Mouse (Mus musculus): Measurements from ENCODE around the gene Suv39h1. TPM values are rescaled to one million over a fixed set of nuclear protein-coding genes. Genes with fewer than 3 reads are reported as not detected.
"Not testable (repeated sequence)": the region's sequence is repeated elsewhere in the genome, so short reads cannot be mapped to it uniquely, and the experiment has no call there.

The Suv39h1 gene
- total RNA-seq (2015; ENCODE audit: low replicate concordance): 29.6 and 56.6 TPM in 2 replicates
- total RNA-seq (2017; ENCODE audit: low replicate concordance): 53.9 and 67.8 TPM in 2 replicates

DNA sequence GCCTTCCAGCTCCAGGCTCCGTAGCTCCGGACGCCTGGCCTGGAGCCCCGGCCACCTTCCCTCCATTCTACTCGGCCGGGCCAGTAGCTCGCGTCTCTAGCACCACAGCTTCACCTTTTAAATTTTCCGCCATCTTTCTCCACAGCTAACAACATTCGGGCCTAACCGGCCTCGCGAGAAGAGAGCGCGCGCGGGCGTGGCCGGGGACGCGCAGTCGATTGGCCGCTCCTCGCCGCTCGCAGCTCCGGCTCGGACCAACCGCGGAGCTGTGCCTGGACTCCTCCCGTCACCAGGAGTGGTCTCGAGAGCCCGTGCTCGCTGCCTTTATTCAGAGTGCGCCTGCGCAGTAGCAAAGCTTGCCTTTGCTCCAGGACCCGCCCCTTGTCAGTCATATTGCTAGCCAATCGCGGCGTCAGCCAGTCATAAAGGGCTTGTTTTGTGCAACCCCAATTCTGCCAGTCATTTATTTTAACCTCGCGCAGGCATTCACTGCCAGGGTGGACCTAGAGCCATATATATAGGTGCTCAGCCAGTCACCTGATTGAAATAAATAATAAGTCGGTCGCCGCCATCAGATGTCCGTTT is at the start of gene Suv39h1:
TSS of gene Suv39h1 (minus strand) at position 331 of the 585 bp plus-strand sequence.
- peak; percentile 98 for ATAC-seq (replicated peaks; ENCODE audit: low FRiP score, poor library complexity, severe bottlenecking)

- no peak for ATAC-seq (replicated peaks; ENCODE audit: low FRiP score, poor library complexity, severe bottlenecking)
Measured at GRCm38 (mm10) chrX:8123821-8124470, 49.4 kb upstream of the Suv39h1 start.

DNA sequence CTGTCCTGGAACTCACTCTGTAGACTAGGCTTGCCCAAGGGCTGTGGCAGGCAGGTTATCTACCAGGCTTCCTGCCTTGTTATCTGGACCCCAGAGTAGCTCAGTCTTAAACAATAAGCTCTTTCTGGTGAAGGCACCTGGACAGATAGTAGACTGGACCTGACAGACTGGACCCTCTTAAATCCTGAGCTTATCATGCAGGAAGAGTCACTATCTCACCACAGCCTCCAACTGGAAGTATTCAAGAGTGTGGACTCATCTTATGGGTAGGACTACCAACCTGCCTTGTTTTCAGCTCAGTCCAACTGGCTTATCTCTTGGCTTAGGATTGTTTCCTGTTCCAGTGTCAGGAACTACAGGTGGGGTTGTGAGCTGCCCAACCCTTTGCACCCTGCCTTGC is 42.7 kb upstream of the Suv39h1 start:
- no peak for ATAC-seq (replicated peaks; ENCODE audit: low FRiP score, poor library complexity, severe bottlenecking)

- ATAC-seq (replicated peaks; ENCODE audit: low FRiP score, poor library complexity, severe bottlenecking): no peak
Measured at GRCm38 (mm10) chrX:8115275-8115674, 40.7 kb upstream of the Suv39h1 start.

- no peak for ATAC-seq (replicated peaks; ENCODE audit: low FRiP score, poor library complexity, severe bottlenecking)
Measured at GRCm38 (mm10) chrX:8105019-8105418, 30.5 kb upstream of the Suv39h1 start.

DNA sequence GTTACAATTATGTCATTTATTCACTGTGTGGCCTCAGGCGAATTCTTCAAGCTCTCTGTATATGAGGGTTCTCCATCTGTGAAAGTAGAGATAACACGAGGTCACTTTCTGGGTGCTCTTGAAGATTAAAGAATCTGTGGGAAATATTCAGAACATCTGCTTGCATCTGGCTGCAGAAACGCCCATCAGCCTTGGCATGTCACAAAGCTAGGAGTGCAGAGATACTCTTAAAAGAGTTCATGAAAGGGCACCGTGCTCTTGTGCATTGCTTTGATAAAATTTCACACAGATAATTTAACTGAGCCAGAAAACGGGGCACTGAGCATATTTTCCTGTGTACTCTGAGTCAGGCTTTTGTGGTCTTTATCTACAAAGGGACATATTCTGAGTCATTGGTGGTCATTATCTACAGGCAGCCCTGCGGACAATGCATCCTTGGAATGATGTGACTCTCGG is 27.7 kb upstream of the Suv39h1 start:
- ATAC-seq (replicated peaks; ENCODE audit: low FRiP score, poor library complexity, severe bottlenecking): peak; percentile 98

DNA sequence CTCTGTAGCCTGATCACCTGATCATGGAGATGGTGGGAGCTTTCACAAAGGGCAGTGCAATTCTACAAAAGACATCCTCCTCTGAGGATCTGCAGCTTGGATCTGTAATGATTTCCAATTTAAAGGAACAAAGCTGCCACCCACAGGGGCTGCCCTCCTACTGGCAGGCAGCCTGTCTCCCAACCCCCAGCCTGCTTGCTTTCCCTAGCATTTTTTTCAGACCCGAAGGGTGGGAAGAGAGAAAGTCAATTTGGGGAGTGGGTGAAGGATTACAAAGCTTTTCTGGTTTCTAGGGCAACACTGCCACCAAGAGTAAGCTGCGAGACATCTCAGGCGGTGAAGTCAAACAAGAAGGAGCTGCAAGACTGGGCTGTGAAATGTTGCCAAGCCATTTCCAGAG is 26.5 kb upstream of the Suv39h1 start:
- no peak for ATAC-seq (replicated peaks; ENCODE audit: low FRiP score, poor library complexity, severe bottlenecking)

DNA sequence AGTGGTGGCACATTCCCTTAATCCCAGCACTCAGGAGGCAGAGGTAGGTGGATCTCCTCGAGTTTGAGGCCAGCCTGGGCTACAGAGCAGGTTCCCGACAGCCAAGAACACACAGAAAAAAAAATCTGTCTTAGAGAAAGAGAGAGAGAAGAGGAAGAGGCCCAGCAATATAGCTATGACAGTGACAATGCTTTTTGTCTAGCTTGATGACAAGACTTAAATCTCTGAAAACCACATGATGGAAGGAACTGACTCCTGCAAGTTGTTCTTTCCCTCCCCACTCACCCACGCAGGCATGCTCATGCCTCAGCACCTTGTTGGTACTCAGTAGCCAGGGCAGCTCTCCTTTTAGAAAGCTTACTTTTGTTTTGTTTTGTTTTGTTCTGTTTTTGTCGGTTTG is 24.9 kb upstream of the Suv39h1 start:
- ATAC-seq (replicated peaks; ENCODE audit: low FRiP score, poor library complexity, severe bottlenecking): no peak

DNA sequence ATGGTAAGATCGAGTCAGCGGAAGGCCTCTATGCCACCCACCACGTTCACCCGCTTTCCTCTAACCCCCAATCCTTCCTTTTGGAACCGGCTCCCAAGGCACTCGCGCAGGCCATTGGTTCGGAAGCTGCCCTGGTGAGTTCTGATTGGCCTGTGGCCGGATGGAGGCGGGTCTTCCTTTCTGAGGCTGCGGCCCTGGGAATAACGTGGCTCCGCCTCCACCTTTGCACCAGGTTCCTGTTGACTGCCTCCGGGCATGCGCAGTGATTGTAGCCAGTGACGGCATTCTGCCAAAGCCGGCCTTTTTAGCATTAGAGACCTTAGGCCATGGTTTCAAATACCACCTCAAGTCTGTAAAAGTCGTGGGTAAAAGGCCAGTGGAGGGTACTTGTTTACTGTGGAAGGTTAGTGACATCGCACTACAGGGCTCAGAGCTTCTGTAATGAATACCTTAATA is 22.3 kb upstream of the Suv39h1 start:
- peak; percentile 97 for ATAC-seq (replicated peaks; ENCODE audit: low FRiP score, poor library complexity, severe bottlenecking)

- ATAC-seq (replicated peaks; ENCODE audit: low FRiP score, poor library complexity, severe bottlenecking): peak; percentile 88
Measured at GRCm38 (mm10) chrX:8096068-8096786, 21.7 kb upstream of the Suv39h1 start.

- ATAC-seq (replicated peaks; ENCODE audit: low FRiP score, poor library complexity, severe bottlenecking): no peak
Measured at GRCm38 (mm10) chrX:8095546-8095945, 21.0 kb upstream of the Suv39h1 start.

GRCm38 (mm10) chrX:8090954-8091347 is 16.4 kb upstream of the Suv39h1 start:
- ATAC-seq (replicated peaks; ENCODE audit: low FRiP score, poor library complexity, severe bottlenecking): not testable (repeated sequence)

DNA sequence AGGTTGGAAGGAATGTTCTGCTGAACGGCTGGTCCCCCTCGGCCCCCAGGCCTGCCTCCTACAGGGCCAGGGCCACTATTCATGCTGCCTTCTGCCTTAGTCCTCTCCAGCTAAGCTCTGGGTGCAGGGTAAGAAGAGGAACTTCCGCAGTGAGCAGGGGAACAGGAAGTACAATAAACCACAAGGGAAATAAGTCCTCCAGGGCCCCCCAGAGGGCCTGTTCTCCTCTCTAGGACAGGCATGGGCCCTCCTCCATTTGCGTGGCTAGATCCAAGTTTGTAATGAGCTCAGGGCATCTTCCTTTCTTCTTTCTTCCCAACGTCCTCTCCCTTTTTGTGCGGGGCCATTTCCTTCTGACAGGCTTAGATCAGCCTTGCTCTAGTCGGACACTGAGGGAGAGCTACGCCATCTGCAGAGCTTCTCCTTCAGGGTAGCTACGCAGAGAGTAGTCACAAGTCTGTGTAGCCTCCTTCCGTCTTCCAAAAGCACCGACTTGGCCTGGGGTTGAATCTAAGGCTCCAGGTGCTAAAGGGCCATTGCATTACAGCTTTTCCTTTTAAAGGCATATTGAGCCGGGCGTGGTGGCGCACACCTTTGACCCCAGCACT is 15.9 kb upstream of the Suv39h1 start, which contains the start of gene Was:
TSS of gene Was (minus strand) at position 153 of the 608 bp plus-strand sequence.
- peak; percentile 54; the same call in 1 of the 2 replicates for ATAC-seq (replicated peaks; ENCODE audit: low FRiP score, poor library complexity, severe bottlenecking)

DNA sequence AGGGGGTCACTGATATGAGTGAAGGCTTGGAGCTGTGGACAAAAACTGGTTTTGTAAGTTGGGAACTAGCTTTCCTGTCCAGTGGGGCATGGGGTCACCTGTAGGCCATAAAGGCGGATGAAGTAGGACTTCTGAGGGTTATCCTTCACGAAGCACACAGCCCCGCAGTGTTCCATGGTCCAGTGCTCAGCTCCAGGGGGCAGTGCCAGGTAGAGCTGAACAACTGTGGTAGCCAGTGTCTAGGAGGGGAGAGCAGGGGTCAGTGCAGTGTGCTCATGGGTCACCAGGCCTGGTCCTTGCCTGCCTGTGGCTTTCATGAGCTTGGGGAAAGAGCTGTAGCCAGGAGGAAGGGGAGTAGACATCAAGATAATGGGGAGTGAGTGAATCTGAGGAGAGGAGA is 15.2 kb upstream of the Suv39h1 start:
- ATAC-seq (replicated peaks; ENCODE audit: low FRiP score, poor library complexity, severe bottlenecking): no peak

DNA sequence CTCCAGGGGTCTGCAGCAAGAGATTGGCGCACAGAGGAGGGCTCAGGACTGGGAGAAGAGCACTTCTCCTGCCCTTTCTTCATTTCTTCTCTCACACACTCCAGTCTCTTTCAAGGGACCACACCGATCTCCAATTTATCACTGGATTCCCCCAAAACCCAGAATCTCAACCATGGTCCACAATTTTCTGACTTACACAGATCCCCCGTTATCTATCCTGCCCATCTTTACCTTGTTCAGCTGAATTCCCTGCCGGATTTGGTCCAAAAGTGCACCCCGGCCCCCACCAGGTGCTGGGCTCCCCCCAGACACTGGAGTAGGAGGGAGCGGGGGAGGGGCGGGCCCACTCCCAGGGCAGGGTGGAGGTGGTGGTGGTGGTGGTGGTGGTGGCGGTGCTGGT is 11.1 kb upstream of the Suv39h1 start:
- ATAC-seq (replicated peaks; ENCODE audit: low FRiP score, poor library complexity, severe bottlenecking): no peak

- ATAC-seq (replicated peaks; ENCODE audit: low FRiP score, poor library complexity, severe bottlenecking): no peak
Measured at GRCm38 (mm10) chrX:8084771-8085259, 10.3 kb upstream of the Suv39h1 start.

DNA sequence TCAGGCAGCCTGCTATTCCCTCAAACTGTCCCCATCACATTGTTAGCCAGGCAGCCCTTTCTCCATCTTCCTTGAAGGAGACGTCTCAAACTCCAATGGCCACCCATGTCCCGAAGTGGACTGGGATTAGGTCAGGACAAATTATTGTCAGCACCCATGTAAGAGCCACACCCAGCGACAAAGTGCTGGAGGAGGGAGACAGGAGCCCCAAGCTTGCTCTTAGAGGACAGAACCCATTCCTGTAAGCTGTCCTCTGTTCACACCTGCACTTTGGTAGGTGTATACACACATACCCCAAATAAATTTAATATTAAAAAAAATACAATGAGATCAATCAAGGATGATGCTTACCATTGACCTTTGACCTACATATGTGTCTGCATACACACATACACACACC is 544 bp upstream of the Suv39h1 start:
- ATAC-seq (replicated peaks; ENCODE audit: low FRiP score, poor library complexity, severe bottlenecking): peak; percentile 60

GRCm38 (mm10) chrX:8073881-8074429 is 605 bp downstream of the Suv39h1 start:
- peak; percentile 55; the same call in 1 of the 2 replicates for ATAC-seq (replicated peaks; ENCODE audit: low FRiP score, poor library complexity, severe bottlenecking)

GRCm38 (mm10) chrX:8069166-8069565 is 5.4 kb downstream of the Suv39h1 start:
- ATAC-seq (replicated peaks; ENCODE audit: low FRiP score, poor library complexity, severe bottlenecking): no peak
